Mouse (Mus musculus) limb, embryonic 11.5 days (tissue): ENCODE data around the gene Btnl1. TPM values are rescaled to one million over a fixed set of nuclear protein-coding genes. Genes with fewer than 3 reads are reported as not detected.

Source experiments
- ATAC-seq: fragments of 200-750 bp; cut with Nextera tagmentation; 2 replicates; pipeline ENCODE4 v1.8.0; 2017; ENCODE audit warnings: low read depth; ENCODE audit not compliant: insufficient number of reproducible peaks, low FRiP score, low TSS enrichment
- DNase-seq: peaks from one replicate; pipeline ENCODE4 v3.0.0-alpha.2; 2015; ENCODE audit warnings: low spot score
- H3K27ac ChIP-seq: fragments of 300-500 bp; sonication (generic); replicated peaks from 2 replicates; pipeline ENCODE4 v1.5.1; 2014; ENCODE audit warnings: low read depth, mild to moderate bottlenecking, low read length
- H3K27me3 ChIP-seq: fragments of 300-500 bp; sonication (generic); 2 replicates; pipeline ENCODE4 v1.6.1; 2014; ENCODE audit warnings: mild to moderate bottlenecking, low read length, mixed read lengths; ENCODE audit not compliant: control insufficient read depth, insufficient read depth
- H3K36me3 ChIP-seq: fragments of 300-500 bp; sonication (generic); 2 replicates; pipeline ENCODE4 v1.6.1; 2014; ENCODE audit warnings: mild to moderate bottlenecking, low read length, moderate library complexity, mixed read lengths; ENCODE audit not compliant: control insufficient read depth, insufficient read depth
- H3K4me1 ChIP-seq: fragments of 300-500 bp; sonication (generic); 2 replicates; pipeline ENCODE4 v1.6.1; 2014; ENCODE audit warnings: low read length, mixed read lengths; ENCODE audit not compliant: control insufficient read depth, insufficient read depth
- H3K4me2 ChIP-seq: fragments of 300-500 bp; sonication (generic); 2 replicates; pipeline ENCODE4 v1.6.1; 2014; ENCODE audit warnings: low read depth, mild to moderate bottlenecking, moderate library complexity; ENCODE audit not compliant: severe bottlenecking
- H3K4me3 ChIP-seq: fragments of 300-500 bp; sonication (generic); 2 replicates; pipeline ENCODE4 v1.5.1; 2014; ENCODE audit warnings: low read depth, low read length
- H3K9ac ChIP-seq: fragments of 300-500 bp; sonication (generic); 2 replicates; pipeline ENCODE4 v1.6.1; 2014; ENCODE audit warnings: mild to moderate bottlenecking, low read length
- H3K9me3 ChIP-seq: fragments of 300-500 bp; sonication (generic); 2 replicates; pipeline ENCODE4 v1.6.1; 2016; ENCODE audit warnings: low read length; ENCODE audit not compliant: control insufficient read depth
- whole genome bisulfite sequencing: fragments of 180-500 bp; shearing (Covaris S2); extraction: QIAGEN DNeasy Blood & Tissue Kit; methylation state at CpG from one replicate; pipeline ENCODE4 v1.1.7; 2014; 5-methylcytosine and 5-hydroxymethylcytosine counted together
- polyA plus RNA-seq: library from polyadenylated mRNA; unstranded; fragments of >200 nt; fragmentation: Nextera tagmentation; extraction: Ambion mirVana; gene quantifications from 2 replicates; pipeline ENCODE4 v1.2.1, GENCODE M21; 2014

Btnl1 gene
- polyA plus RNA-seq, result not detected in 2 replicates

GRCm38 (mm10) chr17:34376847-34377246 is at the start of gene Btnl1:
TSS of gene Btnl1 (plus strand) at chr17:34377132.
- DNase-seq (no peak), ATAC-seq (no peak)
- H3K4me3 ChIP-seq, result no peak within 1 kb of the TSS
- H3K4me2 ChIP-seq, result no peak within 1 kb of the TSS
- H3K9me3 ChIP-seq, result no peaks in the 10 kb centered on the region
- H3K36me3 ChIP-seq, result no peaks in the 10 kb centered on the region
- 69% methylated on average over 2 of the region's 2 CpGs for WGBS
- no peak within 1 kb of the TSS for H3K27ac ChIP-seq
- H3K4me1 ChIP-seq, result no peaks in the 10 kb centered on the region
- H3K9ac ChIP-seq, result no peak within 1 kb of the TSS
- H3K27me3 ChIP-seq, result no peaks in the 10 kb centered on the region

- no peaks in the 10 kb centered on the region for H3K4me1 ChIP-seq
- DNase-seq, result no peak
- ATAC-seq, result no peak
- no peak overlapping the region for H3K4me3 ChIP-seq
- H3K9me3 ChIP-seq, result no peaks in the 10 kb centered on the region
- H3K27ac ChIP-seq, result no peak overlapping the region
- H3K4me2 ChIP-seq, result no peak overlapping the region
- H3K9ac ChIP-seq, result no peak overlapping the region
- H3K27me3 ChIP-seq, result no peaks in the 10 kb centered on the region
- no peaks in the 10 kb centered on the region for H3K36me3 ChIP-seq
- 62% methylated on average over 2 of the region's 2 CpGs for WGBS
Measured at GRCm38 (mm10) chr17:34329807-34330206, 47.1 kb upstream of the Btnl1 start.

GRCm38 (mm10) chr17:34331200-34331599 is 45.7 kb upstream of the Btnl1 start:
- Histone ChIP-seq H3K4me3 (no peak overlapping the region), H3K36me3 (no peaks in the 10 kb centered on the region), H3K4me2 (no peak overlapping the region), H3K27ac (no peak overlapping the region), H3K27me3 (no peaks in the 10 kb centered on the region), H3K9me3 (no peaks in the 10 kb centered on the region), H3K9ac (no peak overlapping the region), H3K4me1 (no peaks in the 10 kb centered on the region)
- ATAC-seq (no peak), DNase-seq (no peak)
- 97% methylated on average over 1 of the region's 1 CpGs for WGBS

DNA sequence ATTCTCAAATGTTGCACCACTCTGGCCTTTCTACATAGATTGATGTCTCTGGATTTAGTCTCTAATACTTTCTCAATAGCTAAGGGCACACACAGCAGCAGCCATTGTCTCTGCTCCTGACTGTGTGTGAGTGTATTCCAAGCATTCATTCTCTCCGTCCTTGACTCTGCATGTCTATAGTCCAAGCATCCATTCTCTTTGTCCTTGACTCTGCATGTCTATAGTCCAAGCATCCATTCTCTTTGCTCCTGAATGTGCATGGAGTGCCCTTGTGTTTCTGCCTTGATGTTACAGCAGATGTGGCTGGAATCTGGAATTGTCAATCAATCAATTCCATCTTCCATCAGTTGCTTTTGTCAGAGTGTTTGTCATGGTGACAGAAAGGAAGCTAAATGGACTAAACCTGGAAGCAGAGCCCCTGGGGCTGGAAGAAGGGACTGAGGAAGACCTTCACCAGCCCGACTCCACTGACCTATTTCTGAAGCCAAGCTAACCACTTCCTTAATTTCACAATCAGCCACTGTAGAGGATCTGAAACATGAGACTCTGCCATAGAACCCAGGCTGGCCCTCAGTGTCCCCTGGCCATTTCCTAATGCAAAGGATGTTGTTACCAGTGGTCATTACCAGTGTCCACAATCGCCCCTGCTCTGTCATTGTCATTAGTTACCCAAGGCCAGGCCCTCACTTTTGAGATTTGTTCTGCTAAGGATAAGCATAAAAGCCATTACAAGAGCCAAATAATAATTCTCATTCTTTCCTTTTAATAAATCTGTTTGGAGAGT is 36.1 kb upstream of the Btnl1 start:
- H3K4me1 ChIP-seq, result no peaks in the 10 kb centered on the region
- no peak for DNase-seq
- no peak overlapping the region for H3K9ac ChIP-seq
- ATAC-seq, result no peak
- no peaks in the 10 kb centered on the region for H3K36me3 ChIP-seq
- H3K27me3 ChIP-seq, result no peaks in the 10 kb centered on the region
- H3K4me2 ChIP-seq, result no peak overlapping the region
- no peak overlapping the region for H3K4me3 ChIP-seq
- H3K27ac ChIP-seq, result no peak overlapping the region
- 75% methylated on average over 3 of the region's 3 CpGs for WGBS
- no peaks in the 10 kb centered on the region for H3K9me3 ChIP-seq

DNA sequence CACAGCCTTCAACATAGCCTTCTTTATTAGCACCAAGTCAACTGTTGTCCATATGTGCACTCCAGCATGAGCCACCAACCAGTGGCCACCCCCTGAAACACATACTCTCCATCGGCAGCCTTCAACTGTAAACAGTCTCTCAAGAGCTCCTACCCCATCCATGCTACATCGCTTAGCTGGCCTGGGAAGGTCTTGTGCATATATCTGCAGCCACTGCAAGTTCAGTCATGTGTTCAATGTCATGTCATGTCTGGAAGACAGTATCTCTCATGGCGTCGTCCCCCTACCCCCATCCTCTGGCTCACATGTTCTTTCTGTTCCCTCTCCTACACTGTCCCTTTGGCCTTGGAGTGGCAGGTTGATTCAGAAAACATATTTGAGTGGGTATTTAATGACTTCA is 32.0 kb upstream of the Btnl1 start:
- Histone ChIP-seq H3K9ac (no peak overlapping the region), H3K4me1 (no peaks in the 10 kb centered on the region), H3K27ac (no peak overlapping the region), H3K36me3 (no peaks in the 10 kb centered on the region), H3K9me3 (no peaks in the 10 kb centered on the region), H3K4me3 (no peak overlapping the region), H3K4me2 (no peak overlapping the region), H3K27me3 (no peaks in the 10 kb centered on the region)
- WGBS, result 85% methylated on average over 4 of the region's 4 CpGs
- no peak for ATAC-seq
- no peak for DNase-seq

GRCm38 (mm10) chr17:34345486-34345885 is 31.4 kb upstream of the Btnl1 start:
- Histone ChIP-seq H3K36me3 (no peaks in the 10 kb centered on the region), H3K9me3 (no peaks in the 10 kb centered on the region), H3K4me2 (no peak overlapping the region), H3K27ac (no peak overlapping the region), H3K9ac (no peak overlapping the region), H3K4me1 (no peaks in the 10 kb centered on the region), H3K4me3 (no peak overlapping the region), H3K27me3 (no peaks in the 10 kb centered on the region)
- 88% methylated on average over 7 of the region's 7 CpGs for WGBS
- ATAC-seq (no peak), DNase-seq (no peak)

GRCm38 (mm10) chr17:34346041-34346440 is 30.9 kb upstream of the Btnl1 start:
- Histone ChIP-seq H3K4me3 (no peak overlapping the region), H3K36me3 (no peaks in the 10 kb centered on the region), H3K27me3 (no peaks in the 10 kb centered on the region), H3K27ac (no peak overlapping the region), H3K4me2 (no peak overlapping the region), H3K4me1 (no peaks in the 10 kb centered on the region), H3K9me3 (no peaks in the 10 kb centered on the region), H3K9ac (no peak overlapping the region)
- no peak for ATAC-seq
- DNase-seq, result no peak
- WGBS, result 78% methylated on average over 3 of the region's 3 CpGs

DNA sequence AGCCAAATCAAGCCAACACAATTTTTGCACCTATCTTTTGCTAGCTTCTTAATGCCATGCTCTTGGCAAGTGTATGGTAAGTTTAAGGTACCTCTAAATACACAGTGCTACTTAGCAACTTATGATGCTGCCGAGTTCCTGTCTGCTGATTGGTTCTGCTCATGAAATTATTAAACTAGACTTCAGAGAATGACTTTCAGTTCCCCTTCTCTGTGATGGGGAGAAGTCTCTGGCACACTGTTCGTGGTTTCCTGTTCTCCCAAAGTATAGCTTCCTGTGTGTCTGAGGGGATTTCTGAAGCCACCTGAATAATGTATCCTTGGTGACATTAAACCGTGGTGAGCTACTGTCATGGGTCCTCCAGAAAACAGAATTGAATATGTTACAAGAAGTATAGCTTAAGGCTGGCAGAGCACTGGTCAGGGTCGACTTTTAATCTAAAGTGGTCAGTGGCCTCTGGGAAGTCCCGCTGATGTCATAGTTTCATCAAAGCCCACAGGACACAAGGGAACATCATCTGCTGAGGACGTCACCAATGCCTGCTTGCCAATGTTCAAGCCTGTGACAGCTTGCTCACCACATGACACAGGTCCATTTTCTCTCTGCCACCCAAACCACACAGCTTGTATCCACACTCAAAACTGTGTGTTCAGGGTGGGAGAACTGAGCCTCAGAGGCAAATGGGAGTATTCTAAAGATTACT is 29.2 kb upstream of the Btnl1 start:
- DNase-seq (no peak), ATAC-seq (no peak)
- Histone ChIP-seq H3K9me3 (no peaks in the 10 kb centered on the region), H3K27ac (no peak overlapping the region), H3K36me3 (no peaks in the 10 kb centered on the region), H3K27me3 (no peaks in the 10 kb centered on the region), H3K4me1 (no peaks in the 10 kb centered on the region), H3K4me3 (no peak overlapping the region), H3K9ac (no peak overlapping the region), H3K4me2 (no peak overlapping the region)
- 74% methylated on average over 6 of the region's 6 CpGs for WGBS
